Mouse (Mus musculus): ENCODE results near the gene Cpsf4l. TPM values are rescaled to one million over a fixed set of nuclear protein-coding genes. Genes with fewer than 3 reads are reported as not detected.

Gene Cpsf4l
- not detected for polyA plus RNA-seq (2014; fragmentation: Illumina TruSeq; extraction: RNeasy Lipid Tissue Mini Kit (QIAGEN cat#74804); ENCODE audit: low read depth, low replicate concordance)

GRCm38 (mm10) chr11:113709731-113710256 is at the start of gene Cpsf4l:
Gene Cpsf4l, minus strand, starts transcription at chr11:113710017.

GRCm38 (mm10) chr11:113751484-113752084 is 41.8 kb upstream of the Cpsf4l start, which contains the start of gene Cdc42ep4:
Gene Cdc42ep4, minus strand, starts transcription at chr11:113751881.

GRCm38 (mm10) chr11:113683957-113684706 is 25.7 kb downstream of the Cpsf4l start, which contains the start of the genes Fam104a and D11Wsu47e:
Gene Fam104a, minus strand, starts transcription at chr11:113684155.
Gene D11Wsu47e, plus strand, starts transcription at chr11:113684412.

GRCm38 (mm10) chr11:113649353-113650210 is 60.2 kb downstream of the Cpsf4l start, which contains the start of gene Slc39a11:
Gene Slc39a11, minus strand, starts transcription at chr11:113650079.

GRCm38 (mm10) chr11:113648690-113649352 is 61.0 kb downstream of the Cpsf4l start, which contains the start of gene Cog1:
Gene Cog1, plus strand, starts transcription at chr11:113649169.

Other genes with a start within 250 kb of the Cpsf4l start
- gene Sstr2, start 90.7 kb downstream of the Cpsf4l start, polyA plus RNA-seq (2014; fragmentation: Illumina TruSeq; extraction: RNeasy Lipid Tissue Mini Kit (QIAGEN cat#74804); ENCODE audit: low read depth, low replicate concordance) = 1.2 TPM
- gene Cog1, start 60.8 kb downstream of the Cpsf4l start, polyA plus RNA-seq (2014; fragmentation: Illumina TruSeq; extraction: RNeasy Lipid Tissue Mini Kit (QIAGEN cat#74804); ENCODE audit: low read depth, low replicate concordance) = 6.3 TPM
- 25.5 TPM for gene Slc39a11, start 59.9 kb downstream of the Cpsf4l start, polyA plus RNA-seq (2014; fragmentation: Illumina TruSeq; extraction: RNeasy Lipid Tissue Mini Kit (QIAGEN cat#74804); ENCODE audit: low read depth, low replicate concordance)
- gene Fam104a, start 25.9 kb downstream of the Cpsf4l start, polyA plus RNA-seq (2014; fragmentation: Illumina TruSeq; extraction: RNeasy Lipid Tissue Mini Kit (QIAGEN cat#74804); ENCODE audit: low read depth, low replicate concordance) = 10.6 TPM
- 5.2 TPM for gene D11Wsu47e, start 25.6 kb downstream of the Cpsf4l start, polyA plus RNA-seq (2014; fragmentation: Illumina TruSeq; extraction: RNeasy Lipid Tissue Mini Kit (QIAGEN cat#74804); ENCODE audit: low read depth, low replicate concordance)
- 2.1 TPM for gene Cdc42ep4, start 41.9 kb upstream of the Cpsf4l start, polyA plus RNA-seq (2014; fragmentation: Illumina TruSeq; extraction: RNeasy Lipid Tissue Mini Kit (QIAGEN cat#74804); ENCODE audit: low read depth, low replicate concordance)

All from sigmoid colon, adult 10 weeks (tissue).